Mouse (Mus musculus): ENCODE data around the gene Mybl2. TPM values are rescaled to one million over a fixed set of nuclear protein-coding genes. Genes with fewer than 3 reads are reported as not detected.

The Mybl2 gene
- polyA plus RNA-seq, 1 experiment from 2014 or later = 37.8 TPM

Small RNA genes within 50 kb of the gene (microRNA-seq; reads per million reads assigned to microRNA genes)
- gene Gm22174 (not detected), gene Mir7003 (not detected)

Other genes with a start within 250 kb of the Mybl2 start
- 73.7 and 77.4 TPM in 2 replicates for gene Srsf6, start 123.2 kb upstream of the Mybl2 start, polyA plus RNA-seq (2015; fragmentation: Nextera tagmentation; extraction: Ambion mirVana)
- gene L3mbtl1, start 111.2 kb upstream of the Mybl2 start, polyA plus RNA-seq (2015; fragmentation: Nextera tagmentation; extraction: Ambion mirVana) = 0.04 TPM in 1 of 2 replicates, not detected in the other
- gene Sgk2, start 67.4 kb upstream of the Mybl2 start, polyA plus RNA-seq (2015; fragmentation: Nextera tagmentation; extraction: Ambion mirVana) = 4.6 and 5.8 TPM in 2 replicates
- gene Ift52, start 37.3 kb upstream of the Mybl2 start, polyA plus RNA-seq (2015; fragmentation: Nextera tagmentation; extraction: Ambion mirVana) = 15.8 and 16.4 TPM in 2 replicates
- 0.11 TPM in 1 of 2 replicates, not detected in the other for gene Gtsf1l, start 33.2 kb downstream of the Mybl2 start, polyA plus RNA-seq (2015; fragmentation: Nextera tagmentation; extraction: Ambion mirVana)
- gene Tox2, start 148.4 kb downstream of the Mybl2 start, polyA plus RNA-seq (2015; fragmentation: Nextera tagmentation; extraction: Ambion mirVana) = 0.40 and 0.67 TPM in 2 replicates